Mouse (Mus musculus) forebrain, embryonic 15.5 days (tissue): ENCODE data around the gene Ssr4. TPM values are rescaled to one million over a fixed set of nuclear protein-coding genes. Genes with fewer than 3 reads are reported as not detected.

Experiments used
- ATAC-seq: fragments of 200-750 bp; cut with Nextera tagmentation; replicated peaks from 2 replicates; pipeline ENCODE4 v1.8.0; 2017; ENCODE audit warnings: mild to moderate bottlenecking, moderate TSS enrichment, moderate library complexity
- H3K27ac ChIP-seq: fragments of 300-500 bp; sonication (generic); replicated peaks from 2 replicates; pipeline ENCODE4 v1.5.1; 2015; ENCODE audit warnings: mild to moderate bottlenecking, inconsistent platforms
- H3K27me3 ChIP-seq: fragments of 300-500 bp; sonication (generic); 2 replicates; pipeline ENCODE4 v1.6.1; 2015; ENCODE audit warnings: inconsistent platforms
- H3K36me3 ChIP-seq: fragments of 300-500 bp; sonication (generic); 2 replicates; pipeline ENCODE4 v1.6.1; 2015; ENCODE audit warnings: mild to moderate bottlenecking, inconsistent platforms
- H3K4me1 ChIP-seq: fragments of 300-500 bp; sonication (generic); 2 replicates; pipeline ENCODE4 v1.6.1; 2015; ENCODE audit warnings: inconsistent platforms
- H3K4me2 ChIP-seq: fragments of 300-500 bp; sonication (generic); replicated peaks from 2 replicates; pipeline ENCODE4 v1.6.1; 2015; ENCODE audit warnings: mild to moderate bottlenecking, inconsistent platforms
- H3K4me3 ChIP-seq: fragments of 300-500 bp; sonication (generic); 2 replicates; pipeline ENCODE4 v1.5.1; 2015; ENCODE audit warnings: mild to moderate bottlenecking, inconsistent platforms
- H3K9ac ChIP-seq: fragments of 300-500 bp; sonication (generic); replicated peaks from 2 replicates; pipeline ENCODE4 v1.6.1; 2015; ENCODE audit warnings: mild to moderate bottlenecking, inconsistent platforms
- H3K9me3 ChIP-seq: fragments of 300-500 bp; sonication (generic); 2 replicates; pipeline ENCODE4 v1.6.1; 2016; ENCODE audit warnings: inconsistent platforms
- WGBS: fragments of 180-500 bp; shearing (Covaris S2); methylation state at CpG from one replicate; pipeline ENCODE4 v1.1.7; 2015; ENCODE audit warnings: mixed read lengths; 5-methylcytosine and 5-hydroxymethylcytosine counted together
- polyA plus RNA-seq: library from polyadenylated mRNA; unstranded; fragments of >200 nt; fragmentation: Nextera tagmentation; extraction: Ambion mirVana; gene quantifications from 2 replicates; pipeline ENCODE4 v1.2.1, GENCODE M21; 2015

Gene Ssr4
- polyA plus RNA-seq, 1 experiment from 2014 or later = 126 TPM

- peak overlapping the region; percentile 93; the same call in 1 of the 2 replicates for H3K27ac ChIP-seq
- 20% methylated on average over 17 of the region's 17 CpGs for WGBS
- no peaks in the 10 kb centered on the region for H3K27me3 ChIP-seq
- H3K4me2 ChIP-seq = peak overlapping the region; percentile 63
- no peaks in the 10 kb centered on the region for H3K36me3 ChIP-seq
- peaks cover 19% of the 10 kb centered on the region for H3K4me1 ChIP-seq
- H3K4me3 ChIP-seq = peak overlapping the region; percentile 75
- peak; percentile 34 for ATAC-seq
- peak overlapping the region; percentile 93 for H3K9ac ChIP-seq
- no peaks in the 10 kb centered on the region for H3K9me3 ChIP-seq
Measured at GRCm38 (mm10) chrX:73823747-73824146, 36.9 kb downstream of the Ssr4 start.

GRCm38 (mm10) chrX:73824185-73825151, 37.6 kb downstream of the Ssr4 start, which contains the start of gene Pdzd4:
Pdzd4 (minus strand) TSS chrX:73824969.
- ATAC-seq = peak; percentile 89
- peak within 1 kb of the TSS; percentile 63 for H3K4me2 ChIP-seq
- peaks cover 19% of the 10 kb centered on the region for H3K4me1 ChIP-seq
- peak within 1 kb of the TSS; percentile 93 for H3K9ac ChIP-seq
- WGBS = 29% methylated on average over 71 of the region's 84 CpGs
- H3K27me3 ChIP-seq = no peaks in the 10 kb centered on the region
- no peaks in the 10 kb centered on the region for H3K9me3 ChIP-seq
- peak within 1 kb of the TSS; percentile 75 for H3K4me3 ChIP-seq
- H3K27ac ChIP-seq = peak within 1 kb of the TSS; percentile 93
- no peaks in the 10 kb centered on the region for H3K36me3 ChIP-seq

GRCm38 (mm10) chrX:73835731-73836130, 48.9 kb downstream of the Ssr4 start:
- no peak overlapping the region for H3K4me3 ChIP-seq
- H3K36me3 ChIP-seq = no peaks in the 10 kb centered on the region
- ATAC-seq = no peak
- no peak overlapping the region for H3K9ac ChIP-seq
- H3K27me3 ChIP-seq = no peaks in the 10 kb centered on the region
- no peaks in the 10 kb centered on the region for H3K4me1 ChIP-seq
- no peaks in the 10 kb centered on the region for H3K9me3 ChIP-seq
- 95% methylated on average over 1 of the region's 1 CpGs for WGBS
- no peak overlapping the region for H3K27ac ChIP-seq
- no peak overlapping the region for H3K4me2 ChIP-seq

- H3K4me1 ChIP-seq = no peaks in the 10 kb centered on the region
- H3K4me3 ChIP-seq = no peak overlapping the region
- H3K36me3 ChIP-seq = no peaks in the 10 kb centered on the region
- H3K9me3 ChIP-seq = no peaks in the 10 kb centered on the region
- no peak overlapping the region for H3K9ac ChIP-seq
- no peak overlapping the region for H3K27ac ChIP-seq
- H3K4me2 ChIP-seq = no peak overlapping the region
- 83% methylated on average over 3 of the region's 3 CpGs for WGBS
- no peaks in the 10 kb centered on the region for H3K27me3 ChIP-seq
- no peak for ATAC-seq
Measured at GRCm38 (mm10) chrX:73836691-73837090, 49.9 kb downstream of the Ssr4 start.

Other genes with a start within 250 kb of the Ssr4 start
- 0.33 and 0.43 TPM in 2 replicates for gene Dusp9, start 147.6 kb upstream of the Ssr4 start, polyA plus RNA-seq
- gene Pnck, start 126.9 kb upstream of the Ssr4 start, polyA plus RNA-seq = 105 and 109 TPM in 2 replicates
- 6.5 and 7.0 TPM in 2 replicates for gene Slc6a8, start 113.9 kb upstream of the Ssr4 start, polyA plus RNA-seq
- 98.3 and 101 TPM in 2 replicates for gene Bcap31, start 70.9 kb upstream of the Ssr4 start, polyA plus RNA-seq
- gene Abcd1, start 70.4 kb upstream of the Ssr4 start, polyA plus RNA-seq = 11.1 and 12.0 TPM in 2 replicates
- gene Plxnb3, start 29.9 kb upstream of the Ssr4 start, polyA plus RNA-seq = 0.14 and 0.15 TPM in 2 replicates
- gene Srpk3, start 12.6 kb upstream of the Ssr4 start, polyA plus RNA-seq = 1.5 and 1.8 TPM in 2 replicates
- 224 and 230 TPM in 2 replicates for gene Idh3g, start 131 bp upstream of the Ssr4 start, polyA plus RNA-seq
- 3.9 and 4.0 TPM in 2 replicates for gene Pdzd4, start 37.9 kb downstream of the Ssr4 start, polyA plus RNA-seq
- gene Avpr2, start 105.1 kb downstream of the Ssr4 start, polyA plus RNA-seq = 0.23 TPM in 1 of 2 replicates, not detected in the other
- 66.5 and 78.2 TPM in 2 replicates for gene L1cam, start 109.1 kb downstream of the Ssr4 start, polyA plus RNA-seq
- gene Arhgap4, start 134.8 kb downstream of the Ssr4 start, polyA plus RNA-seq = 2.2 and 2.3 TPM in 2 replicates
- 108 and 110 TPM in 2 replicates for gene Naa10, start 134.9 kb downstream of the Ssr4 start, polyA plus RNA-seq
- gene Renbp, start 143.8 kb downstream of the Ssr4 start, polyA plus RNA-seq = 8.3 and 9.3 TPM in 2 replicates
- gene Hcfc1, start 179.3 kb downstream of the Ssr4 start, polyA plus RNA-seq = 59.4 and 61.6 TPM in 2 replicates
- gene Irak1, start 236.9 kb downstream of the Ssr4 start, polyA plus RNA-seq = 33.3 and 38.2 TPM in 2 replicates